Mouse (Mus musculus): ENCODE results near the gene Zfyve9.

GRCm38 (mm10) chr4:108724102-108724501, 56.5 kb downstream of the Zfyve9 start:
- TF ChIP-seq CTCF (IDR thresholded peaks at IDR 0.05; ENCODE audit: low read depth) (no peak), EP300 (IDR thresholded peaks at IDR 0.05; ENCODE audit: low read depth) (no peak)

Measured in liver, postnatal 0 days (tissue).